Mouse (Mus musculus) heart, postnatal 25 days (tissue): ENCODE data around the gene Dusp6. TPM values are rescaled to one million over a fixed set of nuclear protein-coding genes. Genes with fewer than 3 reads are reported as not detected.
A peak's percentile ranks its signal among the peaks of the same experiment; 100 is the strongest.
"Not testable (repeated sequence)": the region's sequence is repeated elsewhere in the genome, so short reads cannot be mapped to it uniquely, and the experiment has no call there.

Experiments
- DNase-seq: peaks from one replicate; pipeline ENCODE4 v3.0.0; 2022; ENCODE audit warnings: low spot score
- intact Hi-C: fragments of 180-260 bp; cut with DNase I; formaldehyde crosslinking; loops from one replicate; pipeline ENCODE4 v1.15.1; 2025
- total RNA-seq, 2 experiments: library from RNA; stranded (reverse); gene quantifications; 2 replicates each; pipeline ENCODE4 v1.2.3; 2021

Dusp6 gene
- 10 to 100 TPM; 18.5 to 19.5 TPM for total RNA-seq

DNA sequence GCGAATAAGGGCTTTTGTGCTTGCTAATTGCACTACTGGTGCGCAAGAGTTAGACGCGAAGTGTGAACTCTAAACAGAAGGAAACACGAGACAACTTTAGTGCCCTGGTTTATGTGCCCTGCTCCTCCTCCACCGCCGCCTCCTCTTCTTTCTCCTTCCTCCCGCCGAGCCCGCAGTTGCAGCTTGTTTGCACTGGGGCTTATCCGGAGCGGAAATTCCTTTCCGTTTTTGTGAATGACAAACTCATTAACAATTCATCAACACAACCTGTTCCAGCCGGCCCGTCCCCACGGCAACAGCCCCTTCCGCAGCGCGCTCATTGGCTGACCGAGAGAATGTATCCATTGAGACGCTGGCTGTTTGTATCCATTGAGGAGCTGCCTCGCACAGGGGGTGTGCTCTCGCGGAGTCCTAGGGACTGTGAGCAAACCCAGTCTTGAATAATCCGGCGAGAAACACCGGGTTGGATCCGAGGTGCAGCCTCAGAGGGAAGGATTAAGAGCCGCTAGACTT lies at the start of gene Dusp6:
TSS of gene Dusp6 (plus strand) at position 365 of the 513 bp plus-strand sequence.
- intact Hi-C loops: loop anchor here (5.0 kb wide), 1 partner anchor 314 kb away; no protein-coding TSS in a partner anchor
- peak; percentile 97 for DNase-seq

DNA sequence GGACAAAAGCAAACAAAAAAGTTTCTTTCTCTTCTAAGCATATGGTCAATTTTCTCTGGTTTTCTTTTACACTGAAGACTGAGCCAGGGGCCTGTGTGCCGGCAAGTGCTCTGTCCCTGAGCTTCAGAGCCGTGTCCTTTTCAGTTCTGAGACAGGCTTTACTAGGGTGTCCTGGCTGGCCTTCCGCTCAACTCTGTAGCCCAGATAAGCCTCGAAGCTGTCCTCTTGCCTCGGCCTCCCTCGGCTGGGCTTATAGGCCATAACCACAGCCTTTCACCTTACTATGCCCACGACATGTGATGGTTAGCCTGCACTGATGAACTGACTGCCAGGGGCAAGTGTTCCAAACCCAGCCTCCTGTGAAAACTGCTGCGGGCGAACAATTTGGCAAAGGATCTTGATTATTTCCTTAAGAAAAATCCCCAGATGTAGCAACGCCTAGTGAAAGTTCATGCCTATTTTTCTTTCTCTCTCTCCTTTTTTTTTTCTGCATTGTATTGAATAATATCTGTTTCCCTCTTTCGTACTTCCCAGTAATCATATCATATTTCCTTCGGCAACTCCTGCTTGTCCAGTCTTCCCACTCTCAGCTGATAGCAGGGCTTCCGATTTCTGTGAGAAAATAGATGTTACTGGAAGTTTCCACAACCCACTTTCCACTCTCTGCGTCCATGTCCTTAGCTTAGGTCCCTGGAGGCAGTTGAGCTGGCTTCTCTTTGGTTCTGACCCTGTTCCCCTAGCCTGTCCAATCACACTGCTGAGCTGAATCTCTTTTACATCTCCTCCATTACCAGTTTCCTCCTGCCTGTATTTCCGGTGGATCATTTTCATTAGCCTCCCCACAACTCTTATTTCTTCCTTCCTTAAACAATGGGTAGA lies 48.4 kb upstream of the Dusp6 start:
- intact Hi-C loops: no loop called here

GRCm38 (mm10) chr10:99216570-99216969 lies 46.5 kb upstream of the Dusp6 start:
- intact Hi-C loops, DNase-seq: not testable (repeated sequence)

More for the DNA sequence above, 48.4 kb upstream of the Dusp6 start:
- no peak for DNase-seq

DNA sequence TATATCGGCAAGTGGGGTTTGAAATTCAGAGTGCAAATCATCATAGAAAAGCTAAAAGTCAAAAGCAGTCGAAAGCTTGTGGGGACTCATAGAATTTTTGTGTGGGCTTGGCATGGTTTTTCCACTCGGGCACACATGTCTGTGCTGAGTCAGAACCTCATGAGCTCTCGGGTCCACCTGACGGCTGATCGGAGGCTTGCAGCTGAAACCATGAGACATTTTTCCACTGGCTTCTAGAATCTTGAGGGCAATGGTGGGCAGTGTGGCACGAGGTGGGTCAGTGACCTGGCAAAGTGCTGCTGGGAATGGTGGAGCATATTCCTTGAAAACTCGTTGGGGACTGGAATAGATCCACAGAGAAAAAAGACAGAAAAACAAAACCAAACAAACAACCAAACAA lies 41.5 kb upstream of the Dusp6 start:
- DNase-seq: no peak
- intact Hi-C loops: no loop called here

GRCm38 (mm10) chr10:99222726-99223125 lies 40.3 kb upstream of the Dusp6 start:
- intact Hi-C loops: no loop called here
- DNase-seq: no peak

- intact Hi-C loops: no loop called here
Measured at GRCm38 (mm10) chr10:99224218-99224617, 38.8 kb upstream of the Dusp6 start.

GRCm38 (mm10) chr10:99226782-99227181 lies 36.2 kb upstream of the Dusp6 start:
- DNase-seq: no peak
- intact Hi-C loops: no loop called here

More at GRCm38 (mm10) chr10:99224218-99224617, 38.8 kb upstream of the Dusp6 start:
- no peak for DNase-seq

DNA sequence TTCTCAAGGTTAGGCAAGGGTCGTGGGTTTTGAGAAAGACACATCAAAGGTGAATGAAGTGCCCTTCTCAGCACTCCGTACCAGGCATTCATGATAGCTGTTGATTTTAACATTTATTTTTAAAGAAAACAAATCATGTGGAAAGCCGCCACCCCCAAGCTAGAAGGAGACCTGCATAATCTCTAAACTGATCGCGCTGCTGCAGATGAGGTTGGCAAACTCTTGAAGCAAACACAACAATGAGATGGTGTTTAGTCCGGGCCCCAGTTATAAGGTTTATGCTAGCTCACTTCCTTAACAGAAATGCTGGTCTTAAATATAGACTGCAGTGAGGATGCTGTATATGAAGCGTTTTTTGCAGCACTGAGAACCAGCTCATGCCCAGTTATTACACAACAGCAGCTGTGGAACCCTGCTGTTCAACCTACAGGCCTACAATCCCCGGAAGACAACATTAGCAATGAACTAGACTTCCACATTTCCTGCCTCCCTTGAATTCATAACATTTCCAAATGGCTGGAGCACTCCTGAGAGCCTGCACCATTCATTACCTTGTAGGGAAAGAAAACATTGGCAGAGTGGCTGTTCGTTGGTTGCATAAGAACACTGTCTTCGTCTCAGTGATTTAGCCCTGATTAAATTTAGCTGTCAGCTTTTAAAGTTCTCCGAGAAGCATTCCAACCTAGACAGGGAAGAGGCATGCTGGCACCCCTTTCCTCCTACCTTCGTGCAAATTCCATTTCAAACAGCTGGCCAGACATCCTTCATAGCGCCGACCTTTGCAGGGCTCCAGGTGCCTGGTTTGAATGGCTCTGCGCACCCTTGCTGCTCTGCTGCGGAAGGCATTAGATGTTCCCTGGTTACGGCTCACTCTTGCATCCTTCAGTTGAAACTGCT lies 34.8 kb upstream of the Dusp6 start:
- no peak for DNase-seq
- intact Hi-C loops: no loop called here

GRCm38 (mm10) chr10:99229031-99229684 lies 33.9 kb upstream of the Dusp6 start:
- intact Hi-C loops: no loop called here
- no peak for DNase-seq

- intact Hi-C loops: loop anchor here (2.0 kb wide), 1 partner anchor 26 kb away; no protein-coding TSS in a partner anchor
- no peak for DNase-seq
Measured at GRCm38 (mm10) chr10:99232518-99233227, 30.4 kb upstream of the Dusp6 start.

- intact Hi-C loops: no loop called here
Measured at GRCm38 (mm10) chr10:99234336-99234735, 28.7 kb upstream of the Dusp6 start.

DNA sequence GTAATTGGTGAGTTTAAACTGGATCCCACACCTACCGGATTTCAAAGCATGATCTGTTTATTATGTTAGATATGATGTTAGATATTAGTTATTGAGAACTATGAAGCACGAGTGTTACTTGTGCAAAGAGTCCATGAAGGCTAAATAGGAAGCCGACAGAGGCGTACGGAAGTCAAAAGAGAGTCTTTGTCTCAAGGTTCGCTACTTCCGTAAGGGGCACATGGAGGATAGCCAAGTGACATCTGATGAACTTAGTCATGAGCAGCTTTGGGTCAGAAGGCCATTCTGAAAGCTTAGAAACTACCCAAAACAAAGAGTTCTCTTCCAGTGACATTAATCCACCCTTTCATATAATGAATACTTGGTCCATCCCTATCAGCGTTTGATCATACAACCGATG lies 27.9 kb upstream of the Dusp6 start:
- intact Hi-C loops: no loop called here
- DNase-seq: no peak

More at GRCm38 (mm10) chr10:99234336-99234735, 28.7 kb upstream of the Dusp6 start:
- DNase-seq: no peak

DNA sequence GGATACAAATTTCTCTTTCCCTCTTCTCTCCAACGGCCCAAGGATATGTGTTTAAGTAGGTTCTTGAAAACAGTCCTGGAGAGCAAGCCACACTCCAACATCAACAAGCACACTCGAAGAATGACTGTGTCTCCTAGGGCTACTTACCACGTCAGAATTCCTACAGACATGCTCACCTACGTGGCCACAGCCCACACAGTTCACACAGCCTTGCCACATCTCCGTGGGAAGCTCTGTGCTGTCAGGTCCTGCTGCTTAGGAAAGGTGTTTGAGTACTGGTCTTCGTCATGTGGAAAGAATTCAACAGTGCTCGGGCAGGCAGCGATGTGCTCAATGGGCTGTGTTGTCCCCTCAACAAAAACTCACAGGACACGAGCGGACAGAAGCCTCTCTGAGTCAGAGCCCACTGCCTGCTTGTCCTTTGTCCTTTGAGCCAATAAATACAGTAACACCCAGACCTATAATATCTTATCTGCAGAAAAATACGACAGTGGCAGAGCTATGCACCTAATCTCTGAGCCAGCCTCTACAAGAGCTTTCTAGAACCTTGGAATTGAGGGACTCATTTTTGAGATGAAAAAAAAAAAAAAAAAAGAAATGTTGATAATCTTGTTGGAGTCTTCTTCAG lies 25.7 kb upstream of the Dusp6 start:
- DNase-seq: no peak
- intact Hi-C loops: no loop called here

DNA sequence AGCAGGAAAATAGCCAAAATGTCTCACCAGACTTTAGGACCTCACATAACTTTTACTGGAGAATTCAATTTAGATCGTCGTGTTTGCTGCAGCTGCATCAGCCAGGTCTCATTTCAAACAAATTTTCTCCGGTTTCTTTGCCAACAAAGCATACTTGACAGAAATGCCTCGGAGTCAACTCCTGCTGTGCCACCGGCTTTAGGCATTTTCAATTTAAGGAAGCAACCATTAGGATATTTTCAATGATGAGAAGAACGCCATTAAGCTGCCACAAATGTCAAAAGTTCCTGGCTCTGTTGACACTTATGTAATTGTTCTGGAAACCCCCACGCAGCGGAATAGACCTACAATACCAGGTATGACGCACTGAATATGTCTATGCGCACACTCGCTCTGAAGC lies 24.5 kb upstream of the Dusp6 start:
- intact Hi-C loops: no loop called here
- no peak for DNase-seq

- no peak for DNase-seq
- intact Hi-C loops: no loop called here
Measured at GRCm38 (mm10) chr10:99241284-99241828, 21.7 kb upstream of the Dusp6 start.

- no peak for DNase-seq
- intact Hi-C loops: no loop called here
Measured at GRCm38 (mm10) chr10:99241829-99242711, 21.0 kb upstream of the Dusp6 start.

DNA sequence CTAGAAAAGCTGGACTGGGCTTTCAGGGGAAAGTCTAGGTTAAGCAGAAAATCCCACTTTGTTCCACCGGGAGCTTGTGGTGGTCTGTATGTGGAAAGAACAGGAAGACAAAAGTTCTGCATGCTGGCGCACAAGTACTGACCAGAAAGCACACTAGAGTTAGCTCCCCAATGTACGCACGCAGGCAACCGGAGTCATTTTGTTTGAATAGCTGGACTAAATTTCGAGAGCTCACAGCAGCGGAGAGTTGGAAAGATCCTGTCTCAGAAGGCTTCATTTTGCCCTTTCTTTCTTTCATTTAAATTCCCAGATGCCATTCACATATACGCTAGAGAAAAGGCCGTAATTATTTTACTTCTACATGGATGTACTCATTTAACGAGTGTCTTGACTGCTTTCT lies 20.3 kb upstream of the Dusp6 start:
- no peak for DNase-seq
- intact Hi-C loops: no loop called here
